Mouse (Mus musculus): ENCODE measurements around the gene Arhgap6. TPM values are rescaled to one million over a fixed set of nuclear protein-coding genes. Genes with fewer than 3 reads are reported as not detected.

The Arhgap6 gene
- polyA plus RNA-seq, 1 experiment from 2014 or later, result 2.7 TPM

DNA sequence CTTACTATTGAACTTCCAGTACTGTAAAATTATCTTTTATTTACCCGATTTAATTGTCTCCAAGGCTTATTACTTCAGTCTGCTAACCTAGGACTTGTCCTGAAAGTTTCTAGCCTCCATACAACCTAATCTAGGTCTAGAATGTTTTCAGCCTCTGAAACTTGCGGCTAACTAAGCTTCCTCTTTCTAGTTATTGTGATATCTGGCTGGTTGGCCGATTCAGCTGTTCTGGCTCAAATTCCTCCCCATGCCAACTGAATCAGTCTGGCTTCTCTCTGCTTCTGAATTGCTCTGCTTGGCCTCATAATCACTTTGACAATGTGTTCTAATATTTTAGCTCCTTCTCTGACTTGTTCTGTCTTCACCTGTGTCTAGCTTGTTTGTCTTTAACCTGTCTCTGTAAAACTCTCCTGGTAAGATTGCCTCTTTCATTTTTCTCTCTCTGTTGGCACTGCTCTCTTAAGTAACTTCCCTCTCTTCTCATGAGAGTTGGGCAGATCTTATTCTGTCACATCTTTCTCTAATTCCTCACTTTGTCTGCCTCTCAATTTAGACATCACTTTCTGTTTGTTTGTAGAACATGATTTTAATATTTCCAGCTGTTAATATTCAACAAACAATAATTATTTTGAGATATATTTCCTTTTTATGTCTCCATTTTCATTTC is 531.2 kb downstream of the Arhgap6 start:
- no peak overlapping the region for H3K4me2 ChIP-seq
- no peaks in the 10 kb centered on the region for H3K4me1 ChIP-seq
- 78% methylated on average over 3 of the region's 3 CpGs for WGBS
- peaks cover 7% of the 10 kb centered on the region for H3K27me3 ChIP-seq
- H3K36me3 ChIP-seq, result no peaks in the 10 kb centered on the region
- no peaks in the 10 kb centered on the region for H3K9me3 ChIP-seq
- no peak overlapping the region for H3K4me3 ChIP-seq
- ATAC-seq (ENCODE audit: insufficient number of reproducible peaks, insufficient read depth, low FRiP score, low TSS enrichment, low read depth), result no peak
- no peak overlapping the region for H3K27ac ChIP-seq
- H3K9ac ChIP-seq, result no peak overlapping the region

- Histone ChIP-seq H3K4me1 (no peaks in the 10 kb centered on the region), H3K4me2 (no peak overlapping the region), H3K4me3 (no peak overlapping the region), H3K27me3 (peaks cover 11% of the 10 kb centered on the region), H3K9me3 (no peaks in the 10 kb centered on the region), H3K9ac (no peak overlapping the region), H3K36me3 (no peaks in the 10 kb centered on the region), H3K27ac (no peak overlapping the region)
- WGBS, result 32% methylated on average over 3 of the region's 3 CpGs
- ATAC-seq (ENCODE audit: insufficient number of reproducible peaks, insufficient read depth, low FRiP score, low TSS enrichment, low read depth), result no peak
These were observed 537.4 kb downstream of the Arhgap6 start for GRCm38 (mm10) chrX:169332264-169332663.

- Histone ChIP-seq H3K9me3 (no peaks in the 10 kb centered on the region), H3K27me3 (peaks cover 8% of the 10 kb centered on the region), H3K4me2 (no peak overlapping the region), H3K36me3 (no peaks in the 10 kb centered on the region), H3K27ac (no peak overlapping the region), H3K9ac (no peak overlapping the region), H3K4me1 (no peaks in the 10 kb centered on the region), H3K4me3 (no peak overlapping the region)
- no peak for ATAC-seq (ENCODE audit: insufficient number of reproducible peaks, insufficient read depth, low FRiP score, low TSS enrichment, low read depth)
These were observed 542.7 kb downstream of the Arhgap6 start for GRCm38 (mm10) chrX:169337559-169337958.

DNA sequence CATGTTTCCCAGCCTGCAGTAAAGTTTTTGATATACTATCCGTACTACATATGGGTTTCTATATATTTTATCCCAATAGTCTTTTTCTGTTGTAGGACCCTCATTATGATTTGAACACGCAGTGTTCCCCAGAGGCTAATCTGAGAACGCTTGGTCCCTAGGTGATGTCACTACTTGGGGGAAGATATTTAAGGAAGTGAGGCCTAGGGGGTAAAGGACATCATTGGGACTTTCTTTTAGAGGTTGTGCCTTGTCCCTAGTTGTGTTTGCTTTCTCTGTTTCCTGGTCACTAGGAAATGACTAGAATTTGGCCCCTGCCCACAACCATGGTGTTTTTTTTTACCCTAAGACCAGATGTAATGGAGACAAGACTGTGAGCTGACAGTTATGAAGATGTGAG is 543.3 kb downstream of the Arhgap6 start:
- Histone ChIP-seq H3K4me1 (no peaks in the 10 kb centered on the region), H3K27ac (no peak overlapping the region), H3K4me3 (no peak overlapping the region), H3K9ac (no peak overlapping the region), H3K27me3 (peaks cover 2% of the 10 kb centered on the region), H3K36me3 (no peaks in the 10 kb centered on the region), H3K4me2 (no peak overlapping the region), H3K9me3 (no peaks in the 10 kb centered on the region)
- 61% methylated on average over 3 of the region's 3 CpGs for WGBS
- no peak for ATAC-seq (ENCODE audit: insufficient number of reproducible peaks, insufficient read depth, low FRiP score, low TSS enrichment, low read depth)

Other genes with a start within 250 kb of the Arhgap6 start
- gene Frmpd4, start 217.9 kb upstream of the Arhgap6 start, polyA plus RNA-seq (2015; fragmentation: Nextera tagmentation; extraction: Ambion mirVana), result 0.28 and 0.33 TPM in 2 replicates
- gene Msl3, start 121.2 kb upstream of the Arhgap6 start, polyA plus RNA-seq (2015; fragmentation: Nextera tagmentation; extraction: Ambion mirVana), result 33.2 and 33.7 TPM in 2 replicates